Mouse (Mus musculus) heart, embryonic 10.5 days (tissue): Measurements from ENCODE around the gene Gpr157. TPM values are rescaled to one million over a fixed set of nuclear protein-coding genes. Genes with fewer than 3 reads are reported as not detected.

Experiments used
- DNase-seq: peaks from one replicate; pipeline ENCODE4 v3.0.0-alpha.2; 2017; ENCODE audit warnings: low spot score
- H3K27ac ChIP-seq: fragments of 300-500 bp; sonication (generic); 2 replicates; pipeline ENCODE4 v1.5.1; 2016; ENCODE audit warnings: mild to moderate bottlenecking
- H3K27me3 ChIP-seq: fragments of 300-500 bp; sonication (generic); 2 replicates; pipeline ENCODE4 v1.6.1; 2016; ENCODE audit warnings: mild to moderate bottlenecking; ENCODE audit not compliant: poor library complexity, insufficient read depth, severe bottlenecking
- H3K36me3 ChIP-seq: fragments of 300-500 bp; sonication (generic); 2 replicates; pipeline ENCODE4 v1.6.1; 2016; ENCODE audit warnings: mild to moderate bottlenecking, moderate library complexity
- H3K4me1 ChIP-seq: fragments of 300-500 bp; sonication (generic); 2 replicates; pipeline ENCODE4 v1.6.1; 2016; ENCODE audit warnings: mild to moderate bottlenecking
- H3K4me3 ChIP-seq: fragments of 300-500 bp; sonication (generic); 2 replicates; pipeline ENCODE4 v1.5.1; 2016; ENCODE audit warnings: mild to moderate bottlenecking, moderate library complexity
- H3K9me3 ChIP-seq: fragments of 300-500 bp; sonication (generic); 2 replicates; pipeline ENCODE4 v1.6.1; 2016; ENCODE audit warnings: mild to moderate bottlenecking, moderate library complexity
- WGBS: fragments of 180-500 bp; shearing (Covaris S2); methylation state at CpG from one replicate; pipeline ENCODE4 v1.1.7; 2016; 5-methylcytosine and 5-hydroxymethylcytosine counted together
- polyA plus RNA-seq: library from polyadenylated mRNA; unstranded; fragments of >200 nt; fragmentation: Nextera tagmentation; extraction: Ambion mirVana; gene quantifications from 2 replicates; pipeline ENCODE4 v1.2.1, GENCODE M21; 2016

The Gpr157 gene
- polyA plus RNA-seq, 1 experiment from 2014 or later = 0.85 TPM

DNA sequence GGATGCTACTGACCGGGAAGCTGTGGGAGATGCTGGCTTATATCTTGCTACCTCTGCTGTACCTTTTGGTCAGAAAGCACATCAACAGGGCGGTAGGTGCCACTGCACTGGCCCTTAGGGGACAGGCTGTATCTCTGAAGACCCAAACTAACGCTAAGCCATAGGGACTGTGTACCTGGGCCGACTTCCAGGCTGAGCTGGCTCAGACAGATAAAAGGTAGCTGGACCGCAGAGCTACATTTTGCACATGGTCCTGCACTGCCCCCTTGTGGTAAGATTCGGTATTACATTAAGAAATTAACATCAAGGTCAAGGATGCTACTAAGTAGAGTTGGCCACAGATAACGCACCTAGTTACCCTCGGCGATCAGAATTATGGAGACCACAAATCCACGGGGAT lies 11.7 kb downstream of the Gpr157 start:
- Histone ChIP-seq H3K27me3 (peaks cover 75% of the 10 kb centered on the region), H3K36me3 (peaks cover 14% of the 10 kb centered on the region; the same call in 1 of the 2 replicates), H3K4me1 (peaks cover 31% of the 10 kb centered on the region), H3K9me3 (no peaks in the 10 kb centered on the region), H3K27ac (no peak overlapping the region), H3K4me3 (no peak overlapping the region)
- WGBS = 20% methylated on average over 10 of the region's 10 CpGs
- no peak for DNase-seq

DNA sequence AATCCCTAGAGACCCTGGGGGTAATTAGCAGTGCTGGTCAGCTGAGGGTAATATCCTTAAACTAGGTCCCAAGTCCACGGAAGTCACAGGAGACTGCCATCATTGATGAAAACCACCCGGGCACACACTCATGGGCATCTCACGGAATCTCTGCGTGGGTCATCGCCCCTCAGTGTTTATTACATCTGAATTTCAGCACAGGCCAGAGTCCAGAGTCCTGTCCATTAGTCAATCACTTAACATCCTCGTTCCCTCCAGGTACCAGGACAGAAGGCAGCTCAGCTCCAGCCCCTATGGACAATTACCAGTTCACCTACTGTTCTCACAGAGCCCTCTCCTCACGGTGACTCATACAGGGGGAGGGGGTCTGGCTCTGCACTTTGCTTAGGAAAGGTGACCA lies 15.7 kb downstream of the Gpr157 start:
- peaks cover 27% of the 10 kb centered on the region for H3K4me1 ChIP-seq
- no peak overlapping the region for H3K27ac ChIP-seq
- peaks cover 48% of the 10 kb centered on the region for H3K27me3 ChIP-seq
- no peak for DNase-seq
- 89% methylated on average over 7 of the region's 7 CpGs for WGBS
- H3K4me3 ChIP-seq = no peak overlapping the region
- H3K9me3 ChIP-seq = no peaks in the 10 kb centered on the region
- peaks cover 14% of the 10 kb centered on the region; the same call in 1 of the 2 replicates for H3K36me3 ChIP-seq

DNA sequence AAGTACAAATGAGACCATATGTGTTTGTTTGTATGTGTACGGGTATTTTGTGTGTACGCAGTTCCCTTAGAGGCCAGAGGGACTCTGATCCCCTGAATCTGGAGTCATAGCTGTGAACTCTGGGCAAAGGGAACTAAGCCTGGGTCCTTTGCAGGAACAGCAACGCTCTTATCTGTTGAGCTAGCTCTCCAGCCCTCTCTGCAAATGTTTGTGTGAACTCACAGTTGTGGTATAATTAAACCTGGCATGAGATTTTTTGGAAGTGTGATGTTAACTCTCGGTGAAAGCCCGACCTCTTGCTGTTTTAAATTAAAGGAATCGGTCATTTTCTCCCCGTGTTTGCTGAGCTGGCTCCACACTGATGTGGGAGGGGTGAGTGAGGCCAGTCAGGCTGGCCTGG lies 18.5 kb downstream of the Gpr157 start:
- DNase-seq = no peak
- Histone ChIP-seq H3K27me3 (peaks cover 24% of the 10 kb centered on the region), H3K27ac (no peak overlapping the region), H3K36me3 (peaks cover 14% of the 10 kb centered on the region; the same call in 1 of the 2 replicates), H3K9me3 (no peaks in the 10 kb centered on the region), H3K4me1 (peaks cover 27% of the 10 kb centered on the region), H3K4me3 (no peak overlapping the region)
- 29% methylated on average over 7 of the region's 7 CpGs for WGBS

DNA sequence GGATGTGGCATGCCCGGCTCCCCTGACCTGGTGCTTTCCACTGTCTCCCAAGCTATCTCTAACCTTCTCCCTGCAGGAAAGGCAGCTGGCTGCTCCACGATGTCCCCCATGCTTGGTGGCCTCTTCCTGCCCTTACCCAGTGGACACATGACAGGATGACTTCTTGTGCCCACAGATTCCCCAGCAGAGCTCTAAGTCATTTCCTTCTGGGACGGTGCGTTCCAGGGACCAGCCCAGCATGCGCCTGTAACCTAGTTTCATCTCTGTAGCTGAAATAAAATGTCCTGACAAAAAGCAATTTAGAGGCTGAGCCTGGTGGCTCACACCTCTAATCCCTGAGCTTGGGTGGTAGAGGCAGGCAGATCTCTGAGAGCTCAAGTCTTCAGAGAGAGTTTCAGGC lies 19.5 kb downstream of the Gpr157 start:
- Histone ChIP-seq H3K9me3 (no peaks in the 10 kb centered on the region), H3K4me3 (no peak overlapping the region), H3K36me3 (peaks cover 13% of the 10 kb centered on the region; the same call in 1 of the 2 replicates), H3K4me1 (peaks cover 22% of the 10 kb centered on the region), H3K27ac (no peak overlapping the region), H3K27me3 (peaks cover 14% of the 10 kb centered on the region)
- 70% methylated on average over 5 of the region's 5 CpGs for WGBS
- no peak for DNase-seq

DNA sequence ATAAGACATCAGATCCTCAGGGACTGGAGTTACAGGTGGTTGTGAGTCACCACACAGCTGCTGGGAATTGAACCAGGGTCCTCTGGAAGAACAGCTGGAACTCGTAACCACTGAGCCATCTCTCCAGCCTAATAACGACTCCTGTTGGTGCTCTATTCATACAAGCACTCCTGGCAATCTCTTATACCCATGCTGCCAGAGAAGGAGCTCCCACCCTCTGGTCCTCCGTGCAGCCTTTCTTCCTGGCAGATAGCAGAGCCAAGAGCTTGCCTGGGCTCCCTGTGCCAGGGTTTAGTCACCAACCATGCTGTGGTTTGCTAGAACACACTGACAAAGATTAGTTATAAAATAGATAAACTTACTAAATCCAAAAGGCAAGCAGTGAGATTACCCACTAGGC lies 22.5 kb downstream of the Gpr157 start:
- no peaks in the 10 kb centered on the region for H3K27me3 ChIP-seq
- peaks cover 28% of the 10 kb centered on the region for H3K4me1 ChIP-seq
- H3K27ac ChIP-seq = no peak overlapping the region
- H3K9me3 ChIP-seq = no peaks in the 10 kb centered on the region
- 71% methylated on average over 3 of the region's 3 CpGs for WGBS
- DNase-seq = no peak
- H3K36me3 ChIP-seq = no peaks in the 10 kb centered on the region
- no peak overlapping the region for H3K4me3 ChIP-seq

DNA sequence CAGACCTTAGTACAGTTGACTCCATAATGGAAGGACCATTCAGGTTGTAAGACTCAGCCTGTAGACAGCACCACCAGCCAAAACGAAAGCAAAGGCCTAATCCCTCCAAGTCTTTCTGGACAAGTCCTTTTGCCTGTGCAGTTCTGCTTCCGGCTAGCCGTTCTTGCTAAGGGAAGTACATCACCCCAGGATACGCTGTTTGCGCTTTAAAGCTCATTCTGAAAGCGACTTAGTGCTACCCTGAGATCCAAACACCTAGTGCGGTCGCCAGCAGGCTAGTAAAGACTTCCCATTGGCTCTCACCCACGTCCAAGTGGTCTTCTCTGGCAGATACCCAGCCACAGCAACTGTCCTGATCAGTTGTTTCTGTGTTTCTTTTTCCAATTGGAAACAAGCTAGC lies 23.2 kb downstream of the Gpr157 start:
- Histone ChIP-seq H3K36me3 (no peaks in the 10 kb centered on the region), H3K4me3 (no peak overlapping the region), H3K27me3 (no peaks in the 10 kb centered on the region), H3K9me3 (no peaks in the 10 kb centered on the region), H3K4me1 (peaks cover 30% of the 10 kb centered on the region), H3K27ac (no peak overlapping the region)
- WGBS = 77% methylated on average over 9 of the region's 9 CpGs
- DNase-seq = no peak

DNA sequence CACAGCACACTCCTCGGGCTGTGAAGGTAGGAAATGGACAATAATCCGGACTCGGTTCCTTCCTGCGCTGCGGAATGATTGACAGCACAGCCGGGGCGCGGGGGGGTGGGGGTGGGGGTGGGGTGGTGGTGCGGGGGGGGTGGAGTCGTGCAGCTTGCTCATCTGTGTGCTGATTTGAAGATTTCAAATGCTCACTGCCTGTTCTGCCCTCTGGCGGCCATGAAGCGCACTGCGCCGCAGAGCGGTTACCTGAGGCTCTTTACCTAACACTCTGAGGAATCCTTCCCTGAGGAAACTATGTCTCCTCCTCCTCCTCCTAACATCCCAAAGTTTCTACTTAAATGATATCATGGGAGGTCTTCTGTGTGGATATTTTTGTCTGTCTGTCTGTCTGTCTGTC lies 25.7 kb downstream of the Gpr157 start:
- H3K27me3 ChIP-seq = no peaks in the 10 kb centered on the region
- WGBS = 5% methylated on average over 15 of the region's 15 CpGs
- no peaks in the 10 kb centered on the region for H3K36me3 ChIP-seq
- no peaks in the 10 kb centered on the region for H3K9me3 ChIP-seq
- DNase-seq = no peak
- H3K4me1 ChIP-seq = peaks cover 16% of the 10 kb centered on the region; the same call in 1 of the 2 replicates
- H3K27ac ChIP-seq = no peak overlapping the region
- H3K4me3 ChIP-seq = peak overlapping the region; percentile 15; the same call in 1 of the 2 replicates

DNA sequence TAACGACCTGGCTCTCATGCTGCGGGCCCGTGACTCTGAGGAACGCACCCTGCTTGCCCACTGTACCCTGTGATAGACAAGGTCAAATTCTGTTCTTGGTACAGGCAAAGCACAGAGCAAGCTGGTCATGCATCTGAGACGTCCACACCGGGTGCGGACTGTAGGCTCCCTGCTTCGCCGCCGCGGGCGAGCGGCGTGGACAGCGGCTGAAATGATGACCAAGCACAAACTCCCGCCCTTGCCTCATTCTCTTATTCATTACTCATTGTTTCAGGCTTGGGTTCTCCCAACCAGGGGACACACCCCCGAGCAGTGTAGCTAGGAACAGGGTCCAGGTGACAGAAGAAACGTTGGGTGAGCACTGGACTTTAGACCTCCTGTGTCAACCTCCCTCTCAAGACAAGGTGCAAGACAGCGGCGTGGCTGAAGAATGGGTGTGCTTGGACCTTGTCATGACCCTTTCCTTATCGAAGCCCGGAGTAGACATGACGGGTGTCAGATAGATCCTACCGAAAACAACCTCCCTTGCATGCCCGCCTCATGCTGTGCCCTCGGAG lies 27.4 kb downstream of the Gpr157 start:
- H3K27ac ChIP-seq = no peak overlapping the region
- WGBS = 86% methylated on average over 26 of the region's 26 CpGs
- H3K4me3 ChIP-seq = no peak overlapping the region
- peaks cover 26% of the 10 kb centered on the region for H3K4me1 ChIP-seq
- H3K27me3 ChIP-seq = no peaks in the 10 kb centered on the region
- no peaks in the 10 kb centered on the region for H3K36me3 ChIP-seq
- no peaks in the 10 kb centered on the region for H3K9me3 ChIP-seq
- DNase-seq = no peak

DNA sequence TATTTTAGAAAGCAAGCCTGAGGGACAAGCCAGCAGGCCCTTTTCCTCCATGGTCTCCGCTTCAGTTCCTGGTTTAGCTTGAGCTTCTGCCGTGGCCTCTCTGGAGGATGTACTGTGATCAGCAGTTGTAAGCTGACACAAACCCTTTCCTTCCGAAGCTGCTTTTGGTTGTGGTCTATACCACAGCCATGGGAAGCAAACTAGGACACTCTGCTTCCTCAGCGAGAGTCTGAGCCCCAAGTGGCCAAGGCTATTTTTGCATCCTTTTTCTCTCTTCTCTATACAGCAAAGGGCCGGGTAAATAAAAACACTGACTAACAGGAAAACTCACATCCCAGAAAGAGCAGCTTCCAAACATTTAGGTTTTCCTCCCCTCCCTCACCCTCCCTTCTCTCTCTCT lies 30.1 kb downstream of the Gpr157 start:
- H3K27me3 ChIP-seq = no peaks in the 10 kb centered on the region; the same call in 1 of the 2 replicates
- H3K27ac ChIP-seq = no peak overlapping the region
- WGBS = 38% methylated on average over 5 of the region's 5 CpGs
- no peaks in the 10 kb centered on the region for H3K9me3 ChIP-seq
- no peak overlapping the region for H3K4me3 ChIP-seq
- no peaks in the 10 kb centered on the region for H3K36me3 ChIP-seq
- H3K4me1 ChIP-seq = peaks cover 39% of the 10 kb centered on the region
- no peak for DNase-seq

DNA sequence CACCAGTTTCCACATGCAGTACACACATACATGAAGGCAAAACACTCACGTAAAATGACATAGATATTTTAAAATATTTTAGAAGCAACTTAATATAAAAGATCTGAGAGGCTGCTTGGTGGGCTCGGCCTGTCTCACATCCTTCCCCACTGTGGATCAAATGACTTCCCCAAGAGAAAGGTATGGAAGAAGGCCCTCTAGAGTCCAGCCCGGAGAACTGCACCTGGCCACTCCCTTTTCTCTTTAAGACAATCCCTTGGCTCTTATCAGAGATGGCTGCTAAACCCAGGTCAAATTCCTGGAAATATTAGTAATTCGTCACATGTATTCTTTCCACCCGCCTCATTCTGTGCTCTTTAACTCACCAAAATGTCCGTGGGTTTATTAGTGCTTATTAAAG lies 31.0 kb downstream of the Gpr157 start:
- H3K27me3 ChIP-seq = peaks cover 9% of the 10 kb centered on the region
- H3K9me3 ChIP-seq = no peaks in the 10 kb centered on the region
- no peak overlapping the region for H3K4me3 ChIP-seq
- no peaks in the 10 kb centered on the region for H3K36me3 ChIP-seq
- peaks cover 40% of the 10 kb centered on the region for H3K4me1 ChIP-seq
- H3K27ac ChIP-seq = no peak overlapping the region
- WGBS = 62% methylated on average over 6 of the region's 6 CpGs
- DNase-seq = no peak

DNA sequence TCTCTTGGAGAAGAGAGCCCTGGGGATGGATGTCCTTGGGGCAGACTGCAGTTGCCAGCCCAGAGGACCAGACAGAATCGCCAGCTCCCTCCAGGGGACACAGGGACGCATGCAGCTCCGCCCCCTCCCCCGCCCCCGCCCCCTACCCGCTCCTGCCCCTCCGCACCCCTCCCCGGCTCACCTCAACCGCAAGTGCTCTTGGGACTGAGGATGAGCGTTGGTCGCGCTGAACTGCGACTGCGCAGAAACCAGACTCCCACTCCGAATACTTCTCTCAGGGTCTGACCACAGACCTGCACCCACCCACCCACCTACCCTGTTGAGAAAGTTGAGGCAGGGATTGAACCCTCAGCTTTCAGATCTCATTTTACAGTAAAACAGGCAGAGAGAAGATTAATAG lies 31.9 kb downstream of the Gpr157 start, which contains the start of gene Slc2a5:
Gene Slc2a5 (plus strand): TSS at position 229 of the 400 bp plus-strand sequence.
- Histone ChIP-seq H3K4me1 (peaks cover 40% of the 10 kb centered on the region), H3K36me3 (no peaks in the 10 kb centered on the region), H3K4me3 (peak within 1 kb of the TSS; percentile 42), H3K27ac (peak within 1 kb of the TSS; percentile 70), H3K9me3 (no peaks in the 10 kb centered on the region), H3K27me3 (peaks cover 10% of the 10 kb centered on the region)
- WGBS = 5% methylated on average over 14 of the region's 15 CpGs
- DNase-seq = no peak

DNA sequence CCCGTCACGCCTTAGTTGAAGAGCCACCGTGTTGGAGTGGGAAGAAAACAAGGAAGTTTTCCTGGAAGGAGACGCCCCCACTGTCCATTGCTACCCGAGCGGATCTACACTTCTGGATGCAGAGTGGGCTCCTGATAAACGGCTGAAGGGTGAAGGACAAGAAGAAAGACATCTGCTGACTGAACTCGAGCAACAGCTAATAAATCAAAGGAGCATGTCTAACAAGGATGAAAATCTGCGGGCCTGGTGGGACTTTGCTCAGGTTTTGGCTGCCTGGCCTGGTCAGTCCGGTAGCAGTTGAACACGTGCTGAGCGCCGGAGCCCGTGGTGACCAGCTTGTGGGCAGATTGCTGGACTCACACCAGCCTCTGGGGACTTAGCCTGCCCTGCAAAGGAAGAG lies 32.5 kb downstream of the Gpr157 start:
- no peak for DNase-seq
- Histone ChIP-seq H3K4me3 (peak overlapping the region; percentile 42), H3K27me3 (peaks cover 10% of the 10 kb centered on the region), H3K4me1 (peaks cover 36% of the 10 kb centered on the region), H3K36me3 (no peaks in the 10 kb centered on the region), H3K27ac (no peak overlapping the region; the same call in 1 of the 2 replicates), H3K9me3 (no peaks in the 10 kb centered on the region)
- WGBS = 62% methylated on average over 14 of the region's 14 CpGs

DNA sequence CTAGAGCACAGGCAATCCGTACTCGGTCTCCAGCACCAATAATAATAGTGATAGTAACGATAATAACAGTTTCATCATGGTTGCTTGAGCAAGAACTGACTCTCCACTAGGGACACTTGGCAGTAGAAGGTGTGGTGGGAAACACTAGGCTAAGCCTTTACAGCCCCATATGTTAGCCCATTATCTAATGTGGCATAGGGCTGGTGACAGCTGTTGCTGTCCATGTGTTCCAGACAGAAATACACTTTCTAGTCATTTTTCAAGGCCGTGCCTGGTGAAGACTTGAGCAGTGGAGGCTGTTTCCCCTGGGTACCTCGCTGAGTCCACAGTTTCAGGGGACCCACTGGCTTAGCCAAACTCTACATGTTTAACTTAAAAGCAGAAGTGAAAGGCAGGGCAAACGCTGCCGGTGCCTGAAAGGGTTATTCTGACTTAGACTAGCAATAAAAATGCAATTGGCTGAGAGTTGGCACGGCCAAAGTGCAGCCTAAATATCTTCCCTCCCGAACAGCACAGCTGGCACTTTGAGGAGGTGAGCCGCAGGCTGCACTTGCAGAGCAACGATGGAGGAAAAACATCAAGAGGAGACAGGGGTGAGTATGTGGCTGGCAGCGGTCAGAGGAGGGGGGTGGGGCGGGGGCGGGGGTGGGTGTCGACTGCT lies 33.1 kb downstream of the Gpr157 start:
- Histone ChIP-seq H3K9me3 (no peaks in the 10 kb centered on the region), H3K4me3 (no peak overlapping the region), H3K27me3 (peaks cover 10% of the 10 kb centered on the region), H3K27ac (no peak overlapping the region), H3K4me1 (peaks cover 34% of the 10 kb centered on the region), H3K36me3 (no peaks in the 10 kb centered on the region)
- 50% methylated on average over 15 of the region's 15 CpGs for WGBS
- no peak for DNase-seq
